Mouse (Mus musculus) CH12.LX (cell line): Measurements from ENCODE around the gene Nat9. TPM values are rescaled to one million over a fixed set of nuclear protein-coding genes. Genes with fewer than 3 reads are reported as not detected.

ENCODE experiments used
- polyA plus RNA-seq: library from polyadenylated mRNA; unstranded; fragments of >175 nt; gene quantifications from 2 replicates; pipeline ENCODE4 v1.2.1, GENCODE M21; 2012; ENCODE audit warnings: low read depth; ENCODE audit not compliant: insufficient read length
- total RNA-seq, 2 experiments: library from RNA; depleted of rRNA; stranded (reverse); fragments of 300-350 nt in 1 of 2; fragments of >200 nt in 1 of 2; gene quantifications; 2 replicates each; pipeline ENCODE4 v1.2.3; 2012 to 2014

Gene Nat9
- total and polyA plus RNA-seq, 3 experiments, result 24.1 to 74.0 (median 30.6) TPM

Other genes with a start within 250 kb of the Nat9 start
Only the 20 nearest of the 23 such genes appear.
- gene Cd300ld, start 197.9 kb downstream of the Nat9 start, total RNA-seq (2012; rRNA removed), result 0.17 and 0.25 TPM in 2 replicates
- 0.16 and 0.26 TPM in 2 replicates for gene Cd300ld, start 197.9 kb downstream of the Nat9 start, total RNA-seq (2014; rRNA removed)
- 0.25 and 0.50 TPM in 2 replicates for gene Cd300ld, start 197.9 kb downstream of the Nat9 start, polyA plus RNA-seq
- gene Cd300c2, start 186.0 kb downstream of the Nat9 start, total RNA-seq (2012; rRNA removed), result not detected in 2 replicates
- not detected in 2 replicates for gene Cd300c2, start 186.0 kb downstream of the Nat9 start, total RNA-seq (2014; rRNA removed)
- not detected in 2 replicates for gene Cd300c2, start 186.0 kb downstream of the Nat9 start, polyA plus RNA-seq
- gene Cd300ld2, start 171.7 kb downstream of the Nat9 start, total RNA-seq (2012; rRNA removed), result not detected in 2 replicates
- not detected in 2 replicates for gene Cd300ld2, start 171.7 kb downstream of the Nat9 start, total RNA-seq (2014; rRNA removed)
- not detected in 2 replicates for gene Cd300ld2, start 171.7 kb downstream of the Nat9 start, polyA plus RNA-seq
- not detected in 2 replicates for gene Cd300ld4, start 160.8 kb downstream of the Nat9 start, total RNA-seq (2012; rRNA removed)
- gene Cd300ld4, start 160.8 kb downstream of the Nat9 start, total RNA-seq (2014; rRNA removed), result not detected in 2 replicates
- not detected in 2 replicates for gene Cd300ld4, start 160.8 kb downstream of the Nat9 start, polyA plus RNA-seq
- gene Cd300ld5, start 150.1 kb downstream of the Nat9 start, total RNA-seq (2012; rRNA removed), result not detected in 2 replicates
- gene Cd300ld5, start 150.1 kb downstream of the Nat9 start, total RNA-seq (2014; rRNA removed), result not detected in 2 replicates
- not detected in 2 replicates for gene Cd300ld5, start 150.1 kb downstream of the Nat9 start, polyA plus RNA-seq
- gene Cd300ld3, start 139.4 kb downstream of the Nat9 start, total RNA-seq (2012; rRNA removed), result 0.17 and 0.42 TPM in 2 replicates
- not detected in 2 replicates for gene Cd300ld3, start 139.4 kb downstream of the Nat9 start, total RNA-seq (2014; rRNA removed)
- 0.37 TPM in 1 of 2 replicates, not detected in the other for gene Cd300ld3, start 139.4 kb downstream of the Nat9 start, polyA plus RNA-seq
- gene Cd300e, start 125.7 kb downstream of the Nat9 start, total RNA-seq (2012; rRNA removed), result not detected in 2 replicates
- gene Cd300e, start 125.7 kb downstream of the Nat9 start, total RNA-seq (2014; rRNA removed), result not detected in 2 replicates
- not detected in 2 replicates for gene Cd300e, start 125.7 kb downstream of the Nat9 start, polyA plus RNA-seq
- 3.6 and 4.5 TPM in 2 replicates for gene Rab37, start 96.4 kb downstream of the Nat9 start, total RNA-seq (2012; rRNA removed)
- gene Rab37, start 96.4 kb downstream of the Nat9 start, total RNA-seq (2014; rRNA removed), result 2.0 and 2.2 TPM in 2 replicates
- 2.2 and 2.3 TPM in 2 replicates for gene Rab37, start 96.4 kb downstream of the Nat9 start, polyA plus RNA-seq
- gene Cd300lf, start 53.9 kb downstream of the Nat9 start, total RNA-seq (2012; rRNA removed), result 35.3 and 36.1 TPM in 2 replicates
- gene Cd300lf, start 53.9 kb downstream of the Nat9 start, total RNA-seq (2014; rRNA removed), result 13.5 and 15.5 TPM in 2 replicates
- 36.9 and 38.9 TPM in 2 replicates for gene Cd300lf, start 53.9 kb downstream of the Nat9 start, polyA plus RNA-seq
- 69.0 and 70.1 TPM in 2 replicates for gene Slc9a3r1, start 24.5 kb downstream of the Nat9 start, total RNA-seq (2012; rRNA removed)
- 43.5 and 51.9 TPM in 2 replicates for gene Slc9a3r1, start 24.5 kb downstream of the Nat9 start, total RNA-seq (2014; rRNA removed)
- 63.7 and 64.6 TPM in 2 replicates for gene Slc9a3r1, start 24.5 kb downstream of the Nat9 start, polyA plus RNA-seq
- gene Tmem104, start 372 bp downstream of the Nat9 start, total RNA-seq (2012; rRNA removed), result 15.7 and 16.1 TPM in 2 replicates
- 1.6 and 3.5 TPM in 2 replicates for gene Tmem104, start 372 bp downstream of the Nat9 start, total RNA-seq (2014; rRNA removed)
- gene Tmem104, start 372 bp downstream of the Nat9 start, polyA plus RNA-seq, result 10.3 and 10.8 TPM in 2 replicates
- 0.04 TPM in 1 of 2 replicates, not detected in the other for gene Grin2c, start 79.4 kb upstream of the Nat9 start, total RNA-seq (2012; rRNA removed)
- gene Grin2c, start 79.4 kb upstream of the Nat9 start, total RNA-seq (2014; rRNA removed), result not detected in 2 replicates
- not detected in 2 replicates for gene Grin2c, start 79.4 kb upstream of the Nat9 start, polyA plus RNA-seq
- 62.2 and 63.3 TPM in 2 replicates for gene Fdxr, start 89.2 kb upstream of the Nat9 start, total RNA-seq (2012; rRNA removed)
- gene Fdxr, start 89.2 kb upstream of the Nat9 start, total RNA-seq (2014; rRNA removed), result 40.9 and 43.8 TPM in 2 replicates
- 58.6 and 62.1 TPM in 2 replicates for gene Fdxr, start 89.2 kb upstream of the Nat9 start, polyA plus RNA-seq
- 6.9 and 8.5 TPM in 2 replicates for gene Fads6, start 109.8 kb upstream of the Nat9 start, total RNA-seq (2012; rRNA removed)
- gene Fads6, start 109.8 kb upstream of the Nat9 start, total RNA-seq (2014; rRNA removed), result 0.11 and 0.30 TPM in 2 replicates
- gene Fads6, start 109.8 kb upstream of the Nat9 start, polyA plus RNA-seq, result 0.56 and 0.63 TPM in 2 replicates
- not detected in 2 replicates for gene Otop2, start 119.3 kb upstream of the Nat9 start, total RNA-seq (2012; rRNA removed)
- gene Otop2, start 119.3 kb upstream of the Nat9 start, total RNA-seq (2014; rRNA removed), result not detected in 2 replicates
- gene Otop2, start 119.3 kb upstream of the Nat9 start, polyA plus RNA-seq, result not detected in 2 replicates
- gene Ush1g, start 134.2 kb upstream of the Nat9 start, total RNA-seq (2012; rRNA removed), result 0.17 and 0.42 TPM in 2 replicates
- not detected in 2 replicates for gene Ush1g, start 134.2 kb upstream of the Nat9 start, total RNA-seq (2014; rRNA removed)
- not detected in 2 replicates for gene Ush1g, start 134.2 kb upstream of the Nat9 start, polyA plus RNA-seq
- not detected in 2 replicates for gene Otop3, start 146.9 kb upstream of the Nat9 start, total RNA-seq (2012; rRNA removed)
- not detected in 2 replicates for gene Otop3, start 146.9 kb upstream of the Nat9 start, total RNA-seq (2014; rRNA removed)
- gene Otop3, start 146.9 kb upstream of the Nat9 start, polyA plus RNA-seq, result not detected in 2 replicates
- gene Hid1, start 179.9 kb upstream of the Nat9 start, total RNA-seq (2012; rRNA removed), result 3.2 and 3.6 TPM in 2 replicates
- 0.12 TPM in 1 of 2 replicates, not detected in the other for gene Hid1, start 179.9 kb upstream of the Nat9 start, total RNA-seq (2014; rRNA removed)
- gene Hid1, start 179.9 kb upstream of the Nat9 start, polyA plus RNA-seq, result 0.36 and 0.57 TPM in 2 replicates
- not detected in 2 replicates for gene Cdr2l, start 194.1 kb upstream of the Nat9 start, total RNA-seq (2012; rRNA removed)
- gene Cdr2l, start 194.1 kb upstream of the Nat9 start, total RNA-seq (2014; rRNA removed), result not detected in 2 replicates
- not detected in 2 replicates for gene Cdr2l, start 194.1 kb upstream of the Nat9 start, polyA plus RNA-seq
- 157 and 164 TPM in 2 replicates for gene Mrpl58, start 215.9 kb upstream of the Nat9 start, total RNA-seq (2012; rRNA removed)
- 110 and 113 TPM in 2 replicates for gene Mrpl58, start 215.9 kb upstream of the Nat9 start, total RNA-seq (2014; rRNA removed)
- gene Mrpl58, start 215.9 kb upstream of the Nat9 start, polyA plus RNA-seq, result 146 and 161 TPM in 2 replicates